Mouse (Mus musculus) natural killer cell, adult 2 months (primary cell): ENCODE measurements around the gene Nos1ap.

ENCODE experiments used
- DNase-seq, 2 experiments: peaks; one replicate each; pipeline ENCODE4 v3.0.0; 2022; ENCODE audit warnings: low spot score in 2 of 2

The Nos1ap gene

GRCm38 (mm10) chr1:170371191-170371792 lies 218.4 kb downstream of the Nos1ap start:
- DNase-seq, result no peak

GRCm38 (mm10) chr1:170368864-170369263 lies 220.8 kb downstream of the Nos1ap start:
- no peak for DNase-seq

GRCm38 (mm10) chr1:170366981-170367700 lies 222.5 kb downstream of the Nos1ap start:
- no peak for DNase-seq

GRCm38 (mm10) chr1:170363746-170364145 lies 225.9 kb downstream of the Nos1ap start:
- DNase-seq, result no peak

GRCm38 (mm10) chr1:170360183-170360915 lies 229.3 kb downstream of the Nos1ap start:
- no peak for DNase-seq

- peak; percentile 16 to 35 for DNase-seq
These were observed 236.3 kb downstream of the Nos1ap start for GRCm38 (mm10) chr1:170353335-170353734.

GRCm38 (mm10) chr1:170351080-170351479 lies 238.6 kb downstream of the Nos1ap start:
- DNase-seq, result no peak

- DNase-seq, result no peak
These were observed 243.4 kb downstream of the Nos1ap start for GRCm38 (mm10) chr1:170346266-170346665.

- no peak for DNase-seq
These were observed 245.8 kb downstream of the Nos1ap start for GRCm38 (mm10) chr1:170343906-170344305.

- DNase-seq, result no peak
These were observed 246.6 kb downstream of the Nos1ap start for GRCm38 (mm10) chr1:170343081-170343480.

- DNase-seq, result no peak
These were observed 249.7 kb downstream of the Nos1ap start for GRCm38 (mm10) chr1:170339943-170340342.

GRCm38 (mm10) chr1:170332775-170333174 lies 256.9 kb downstream of the Nos1ap start:
- DNase-seq, result no peak

GRCm38 (mm10) chr1:170331926-170332325 lies 257.7 kb downstream of the Nos1ap start:
- DNase-seq, result no peak

GRCm38 (mm10) chr1:170325277-170325676 lies 264.4 kb downstream of the Nos1ap start:
- no peak for DNase-seq

GRCm38 (mm10) chr1:170324312-170324711 lies 265.3 kb downstream of the Nos1ap start:
- no peak for DNase-seq

GRCm38 (mm10) chr1:170323001-170323400 lies 266.7 kb downstream of the Nos1ap start:
- DNase-seq, result no peak

GRCm38 (mm10) chr1:170322046-170322445 lies 267.6 kb downstream of the Nos1ap start:
- no peak for DNase-seq

- no peak for DNase-seq
These were observed 278.2 kb downstream of the Nos1ap start for GRCm38 (mm10) chr1:170311431-170311830.

GRCm38 (mm10) chr1:170308503-170308902 lies 281.2 kb downstream of the Nos1ap start, which contains the start of gene Spata46:
Gene Spata46 (plus strand): TSS chr1:170308803.
- no peak for DNase-seq

GRCm38 (mm10) chr1:170306232-170306631 lies 283.4 kb downstream of the Nos1ap start, which contains the start of gene Gm7694:
Gene Gm7694 (minus strand): TSS chr1:170306332.
- DNase-seq, result no peak

GRCm38 (mm10) chr1:170305002-170305401 lies 284.7 kb downstream of the Nos1ap start:
- DNase-seq, result no peak

GRCm38 (mm10) chr1:170303103-170303502 lies 286.6 kb downstream of the Nos1ap start:
- no peak for DNase-seq

- DNase-seq, result no peak
These were observed 287.2 kb downstream of the Nos1ap start for GRCm38 (mm10) chr1:170302456-170302855.
